Mouse (Mus musculus) intestine, postnatal 0 days (tissue): ENCODE results near the gene Slc35e2. TPM values are rescaled to one million over a fixed set of nuclear protein-coding genes. Genes with fewer than 3 reads are reported as not detected.
A peak's percentile ranks its signal among the peaks of the same experiment; 100 is the strongest.
"Not testable (repeated sequence)": the region's sequence is repeated elsewhere in the genome, so short reads cannot be mapped to it uniquely, and the experiment has no call there.

Experiments
- ATAC-seq: fragments of 200-750 bp; cut with Nextera tagmentation; 2 replicates; pipeline ENCODE4 v1.8.0; 2017; ENCODE audit warnings: mild to moderate bottlenecking, moderate TSS enrichment, moderate library complexity
- H3K27ac ChIP-seq: fragments of 300-500 bp; sonication (generic); 2 replicates; pipeline ENCODE4 v1.5.1; 2014; ENCODE audit warnings: mild to moderate bottlenecking, low read depth, low read length, moderate library complexity
- H3K27me3 ChIP-seq: fragments of 300-500 bp; sonication (generic); replicated peaks from 2 replicates; pipeline ENCODE4 v1.6.1; 2014; ENCODE audit warnings: low read length, mixed read lengths; ENCODE audit not compliant: control insufficient read depth, insufficient read depth
- H3K36me3 ChIP-seq: fragments of 300-500 bp; sonication (generic); 2 replicates; pipeline ENCODE4 v1.6.1; 2014; ENCODE audit warnings: mild to moderate bottlenecking, moderate library complexity; ENCODE audit not compliant: control insufficient read depth, insufficient read depth
- H3K4me1 ChIP-seq: fragments of 300-500 bp; sonication (generic); replicated peaks from 2 replicates; pipeline ENCODE4 v1.6.1; 2014; ENCODE audit warnings: antibody characterized with exemption, low read length, mixed read lengths; ENCODE audit not compliant: control insufficient read depth, insufficient read depth
- H3K4me2 ChIP-seq: fragments of 300-500 bp; sonication (generic); replicated peaks from 2 replicates; pipeline ENCODE4 v1.6.1; 2014; ENCODE audit warnings: low read depth, mild to moderate bottlenecking, moderate library complexity
- H3K4me3 ChIP-seq: fragments of 300-500 bp; sonication (generic); 2 replicates; pipeline ENCODE4 v1.5.1; 2014; ENCODE audit warnings: low read depth, low read length
- H3K9ac ChIP-seq: fragments of 300-500 bp; sonication (generic); 2 replicates; pipeline ENCODE4 v1.6.1; 2014; ENCODE audit warnings: mild to moderate bottlenecking, low read depth, low read length
- H3K9me3 ChIP-seq: fragments of 300-500 bp; sonication (generic); 2 replicates; pipeline ENCODE4 v1.6.1; 2016; ENCODE audit warnings: mixed run types; ENCODE audit not compliant: control insufficient read depth
- CTCF ChIP-seq: sonication (generic); IDR thresholded peaks from 2 replicates; pipeline ENCODE4 v1.5.1; 2016; ENCODE audit warnings: low read depth, mild to moderate bottlenecking, control low read depth, antibody characterized with exemption, moderate library complexity
- WGBS: fragments of 180-500 bp; shearing (Covaris S2); extraction: QIAGEN DNeasy Blood & Tissue Kit; methylation state at CpG from one replicate; pipeline ENCODE4 v1.1.7; 2014; 5-methylcytosine and 5-hydroxymethylcytosine counted together
- polyA plus RNA-seq: library from polyadenylated mRNA; unstranded; fragments of >200 nt; fragmentation: Nextera tagmentation; extraction: Ambion mirVana; gene quantifications from 2 replicates; pipeline ENCODE4 v1.2.1, GENCODE M21; 2015

The Slc35e2 gene
- polyA plus RNA-seq, 1 experiment from 2014 or later: 5.1 TPM

- H3K4me2 ChIP-seq: peak overlapping the region; percentile 93
- H3K4me1 ChIP-seq: 0 out of 2 replicates have a peak, but pooled peaks cover 5% of the 10 kb centered on the region
- H3K27me3 ChIP-seq: no peaks in the 10 kb centered on the region
- 2% methylated on average over 8 of the region's 8 CpGs for WGBS
- ATAC-seq: peak; percentile 42; the same call in 1 of the 2 replicates
- peak overlapping the region; percentile 89 for H3K4me3 ChIP-seq
- TF ChIP-seq CTCF: no peak
- no peaks in the 10 kb centered on the region for H3K9me3 ChIP-seq
- H3K9ac ChIP-seq: no peak overlapping the region
- peaks cover 2% of the 10 kb centered on the region; the same call in 1 of the 2 replicates for H3K36me3 ChIP-seq
- H3K27ac ChIP-seq: peak overlapping the region; percentile 70; the same call in 1 of the 2 replicates
These were observed 68.4 kb downstream of the Slc35e2 start for GRCm38 (mm10) chr4:155669598-155670075.

- H3K36me3 ChIP-seq, H3K27me3 ChIP-seq, H3K4me1 ChIP-seq, H3K4me3 ChIP-seq, H3K9ac ChIP-seq, H3K4me2 ChIP-seq, H3K9me3 ChIP-seq: not testable (repeated sequence)
- 57% methylated on average over 4 of the region's 4 CpGs for WGBS
- peak; percentile 25 for ATAC-seq
- peak overlapping the region; percentile 6 for H3K27ac ChIP-seq
These were observed 69.0 kb downstream of the Slc35e2 start for GRCm38 (mm10) chr4:155670236-155670635.

- no peak overlapping the region for H3K4me2 ChIP-seq
- H3K9ac ChIP-seq: no peak overlapping the region
- H3K27me3 ChIP-seq: no peaks in the 10 kb centered on the region
- 0 out of 2 replicates have a peak, but pooled peaks cover 5% of the 10 kb centered on the region for H3K4me1 ChIP-seq
- TF ChIP-seq CTCF: no peak
- no peak overlapping the region for H3K27ac ChIP-seq
- H3K9me3 ChIP-seq: no peaks in the 10 kb centered on the region
- WGBS: 81% methylated on average over 2 of the region's 2 CpGs
- no peak for ATAC-seq
- no peak overlapping the region for H3K4me3 ChIP-seq
- no peaks in the 10 kb centered on the region for H3K36me3 ChIP-seq
These were observed 70.9 kb downstream of the Slc35e2 start for GRCm38 (mm10) chr4:155672082-155672481.

Other genes with a start within 250 kb of the Slc35e2 start
- gene Prkcz, start 240.1 kb upstream of the Slc35e2 start, polyA plus RNA-seq: 31.7 and 38.8 TPM in 2 replicates
- gene Gabrd, start 203.3 kb upstream of the Slc35e2 start, polyA plus RNA-seq: 0.16 and 0.21 TPM in 2 replicates
- gene Cfap74, start 192.2 kb upstream of the Slc35e2 start, polyA plus RNA-seq: 0.50 and 0.52 TPM in 2 replicates
- gene Tmem52, start 132.3 kb upstream of the Slc35e2 start, polyA plus RNA-seq: 15.9 and 16.2 TPM in 2 replicates
- gene Gnb1, start 110.1 kb upstream of the Slc35e2 start, polyA plus RNA-seq: 336 and 354 TPM in 2 replicates
- 46.7 and 49.2 TPM in 2 replicates for gene Nadk, start 39.0 kb upstream of the Slc35e2 start, polyA plus RNA-seq
- 60.3 and 73.0 TPM in 2 replicates for gene Cdk11b, start 23.4 kb downstream of the Slc35e2 start, polyA plus RNA-seq
- gene Gm10563, start 44.0 kb downstream of the Slc35e2 start, polyA plus RNA-seq: not detected in 2 replicates
- 31.3 and 37.0 TPM in 2 replicates for gene Mmp23, start 52.0 kb downstream of the Slc35e2 start, polyA plus RNA-seq
- 8.2 and 10.5 TPM in 2 replicates for gene Mib2, start 67.8 kb downstream of the Slc35e2 start, polyA plus RNA-seq
- 5.5 and 6.2 TPM in 2 replicates for gene Fndc10, start 92.9 kb downstream of the Slc35e2 start, polyA plus RNA-seq
- 167 and 171 TPM in 2 replicates for gene Ssu72, start 103.4 kb downstream of the Slc35e2 start, polyA plus RNA-seq
- 0.13 and 0.24 TPM in 2 replicates for gene Tmem240, start 133.4 kb downstream of the Slc35e2 start, polyA plus RNA-seq
- gene Atad3a, start 159.7 kb downstream of the Slc35e2 start, polyA plus RNA-seq: 39.6 and 40.4 TPM in 2 replicates
- gene Vwa1, start 173.3 kb downstream of the Slc35e2 start, polyA plus RNA-seq: 17.4 and 17.8 TPM in 2 replicates
- 0.64 and 0.68 TPM in 2 replicates for gene Tmem88b, start 184.5 kb downstream of the Slc35e2 start, polyA plus RNA-seq
- gene Ankrd65, start 189.0 kb downstream of the Slc35e2 start, polyA plus RNA-seq: not detected in 2 replicates
- 203 and 212 TPM in 2 replicates for gene Mrpl20, start 201.5 kb downstream of the Slc35e2 start, polyA plus RNA-seq
- 54.7 and 65.1 TPM in 2 replicates for gene Ccnl2, start 211.1 kb downstream of the Slc35e2 start, polyA plus RNA-seq
- 152 and 153 TPM in 2 replicates for gene Aurkaip1, start 229.9 kb downstream of the Slc35e2 start, polyA plus RNA-seq
- gene Mxra8, start 238.3 kb downstream of the Slc35e2 start, polyA plus RNA-seq: 38.5 and 39.9 TPM in 2 replicates
- 6.3 and 6.5 TPM in 2 replicates for gene Dvl1, start 246.0 kb downstream of the Slc35e2 start, polyA plus RNA-seq